Mouse (Mus musculus) heart, adult 2 months (tissue): ENCODE measurements around the gene Ntng2.

Source experiments
- CTCF ChIP-seq: fragments of 200-600 bp; IDR thresholded peaks from 2 replicates; pipeline ENCODE4 v1.8.1; 2022; ENCODE audit warnings: antibody characterized with exemption, mild to moderate bottlenecking, moderate library complexity
- EP300 ChIP-seq: fragments of 200-500 bp; IDR thresholded peaks from 2 replicates; pipeline ENCODE4 v1.6.1; 2011; ENCODE audit warnings: low read depth, low read length, control low read depth; ENCODE audit not compliant: insufficient read depth
- POLR2A ChIP-seq: fragments of 200-500 bp; IDR thresholded peaks from 2 replicates; pipeline ENCODE4 v1.6.1; 2011; ENCODE audit warnings: mild to moderate bottlenecking, low read depth, low read length, control low read depth; ENCODE audit not compliant: insufficient read depth

DNA sequence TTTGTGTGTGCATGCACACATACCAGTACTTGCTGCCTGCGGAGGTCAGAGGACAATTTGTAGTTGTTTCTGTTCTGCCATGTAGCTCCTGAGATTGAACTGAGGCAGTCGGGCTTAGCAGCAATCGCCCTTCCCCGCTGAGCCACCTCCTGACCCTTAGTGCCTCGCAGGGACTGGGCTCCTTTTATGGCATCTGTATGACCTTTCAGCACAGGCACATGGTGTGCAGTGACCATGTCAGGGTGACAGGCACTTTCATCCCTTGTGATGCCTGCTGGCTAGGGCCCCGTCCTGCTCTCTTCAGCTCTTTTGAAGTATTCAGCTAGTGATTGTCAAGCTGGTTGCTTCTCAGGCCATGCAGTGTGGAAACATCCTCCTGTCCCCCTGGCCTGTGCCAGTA lies 66.6 kb downstream of the Ntng2 start:
- TF ChIP-seq POLR2A (no peak), CTCF (no peak), EP300 (no peak)
